Mouse (Mus musculus) lung, embryonic 15.5 days (tissue): ENCODE data around the gene Tcf12. TPM values are rescaled to one million over a fixed set of nuclear protein-coding genes. Genes with fewer than 3 reads are reported as not detected.
A peak's percentile ranks its signal among the peaks of the same experiment; 100 is the strongest.

Experiments used
- ATAC-seq: fragments of 200-750 bp; cut with Nextera tagmentation; 2 replicates; pipeline ENCODE4 v1.8.0; 2017; ENCODE audit warnings: moderate number of reproducible peaks, borderline replicate concordance; ENCODE audit not compliant: low FRiP score, low TSS enrichment; ENCODE audit errors: extremely low read depth
- H3K27ac ChIP-seq: fragments of 300-500 bp; sonication (generic); 2 replicates; pipeline ENCODE4 v1.5.1; 2015; ENCODE audit warnings: moderate library complexity, mild to moderate bottlenecking, inconsistent platforms
- H3K27me3 ChIP-seq: fragments of 300-500 bp; sonication (generic); 2 replicates; pipeline ENCODE4 v1.6.1; 2015; ENCODE audit warnings: inconsistent platforms
- H3K36me3 ChIP-seq: fragments of 300-500 bp; sonication (generic); 2 replicates; pipeline ENCODE4 v1.6.1; 2015; ENCODE audit warnings: inconsistent platforms
- H3K4me1 ChIP-seq: fragments of 300-500 bp; sonication (generic); 2 replicates; pipeline ENCODE4 v1.6.1; 2015; ENCODE audit warnings: inconsistent platforms
- H3K4me2 ChIP-seq: fragments of 300-500 bp; sonication (generic); 2 replicates; pipeline ENCODE4 v1.6.1; 2015; ENCODE audit warnings: inconsistent platforms, mild to moderate bottlenecking, moderate library complexity
- H3K4me3 ChIP-seq: fragments of 300-500 bp; sonication (generic); 2 replicates; pipeline ENCODE4 v1.5.1; 2015; ENCODE audit warnings: mild to moderate bottlenecking, inconsistent platforms
- H3K9ac ChIP-seq: fragments of 300-500 bp; sonication (generic); 2 replicates; pipeline ENCODE4 v1.6.1; 2015; ENCODE audit warnings: inconsistent platforms
- H3K9me3 ChIP-seq: fragments of 300-500 bp; sonication (generic); 2 replicates; pipeline ENCODE4 v1.6.1; 2016; ENCODE audit warnings: inconsistent platforms
- WGBS: fragments of 180-500 bp; shearing (Covaris S2); methylation state at CpG from one replicate; pipeline ENCODE4 v1.1.7; 2015; 5-methylcytosine and 5-hydroxymethylcytosine counted together
- polyA plus RNA-seq: library from polyadenylated mRNA; unstranded; fragments of >200 nt; fragmentation: Nextera tagmentation; extraction: Ambion mirVana; gene quantifications from 2 replicates; pipeline ENCODE4 v1.2.1, GENCODE M21; 2015

Tcf12 gene
- polyA plus RNA-seq = 75.8 and 78.0 TPM in 2 replicates

GRCm38 (mm10) chr9:72111622-72112550 is at the start of gene Tcf12:
Gene Tcf12, minus strand, starts transcription at chr9:72111871.
- peak; percentile 91 for ATAC-seq
- Histone ChIP-seq H3K36me3 (no peaks in the 10 kb centered on the region), H3K9ac (peak within 1 kb of the TSS; percentile 97), H3K4me2 (peak within 1 kb of the TSS; percentile 88), H3K4me3 (peak within 1 kb of the TSS; percentile 98), H3K9me3 (no peaks in the 10 kb centered on the region), H3K27me3 (no peaks in the 10 kb centered on the region), H3K4me1 (peaks cover 16% of the 10 kb centered on the region), H3K27ac (peak within 1 kb of the TSS; percentile 96)
- 1% methylated on average over 53 of the region's 88 CpGs for WGBS

- Histone ChIP-seq H3K9ac (no peak overlapping the region), H3K4me1 (no peaks in the 10 kb centered on the region), H3K4me3 (no peak overlapping the region), H3K27ac (no peak overlapping the region), H3K4me2 (no peak overlapping the region), H3K36me3 (no peaks in the 10 kb centered on the region), H3K27me3 (no peaks in the 10 kb centered on the region), H3K9me3 (no peaks in the 10 kb centered on the region)
- ATAC-seq = no peak
- WGBS = 71% methylated on average over 2 of the region's 2 CpGs
Measured at GRCm38 (mm10) chr9:72158392-72158791, 46.7 kb upstream of the Tcf12 start.

- H3K9me3 ChIP-seq = no peaks in the 10 kb centered on the region
- no peaks in the 10 kb centered on the region for H3K36me3 ChIP-seq
- H3K27me3 ChIP-seq = no peaks in the 10 kb centered on the region
- 53% methylated on average over 1 of the region's 1 CpGs for WGBS
- no peak overlapping the region for H3K4me3 ChIP-seq
- H3K4me1 ChIP-seq = no peaks in the 10 kb centered on the region
- ATAC-seq = no peak
- H3K27ac ChIP-seq = no peak overlapping the region
- H3K9ac ChIP-seq = no peak overlapping the region
- H3K4me2 ChIP-seq = no peak overlapping the region
Measured at GRCm38 (mm10) chr9:72157091-72157490, 45.4 kb upstream of the Tcf12 start.

- H3K9me3 ChIP-seq = no peaks in the 10 kb centered on the region
- 15% methylated on average over 21 of the region's 21 CpGs for WGBS
- ATAC-seq = no peak
- H3K27me3 ChIP-seq = no peaks in the 10 kb centered on the region
- H3K4me3 ChIP-seq = peak overlapping the region; percentile 23
- H3K27ac ChIP-seq = no peak overlapping the region
- peak overlapping the region; percentile 58 for H3K4me2 ChIP-seq
- H3K9ac ChIP-seq = no peak overlapping the region
- H3K4me1 ChIP-seq = no peaks in the 10 kb centered on the region
- no peaks in the 10 kb centered on the region for H3K36me3 ChIP-seq
Measured at GRCm38 (mm10) chr9:72155250-72156138, 43.8 kb upstream of the Tcf12 start.

- no peaks in the 10 kb centered on the region for H3K4me1 ChIP-seq
- no peak for ATAC-seq
- no peak overlapping the region for H3K4me3 ChIP-seq
- no peaks in the 10 kb centered on the region for H3K36me3 ChIP-seq
- no peaks in the 10 kb centered on the region for H3K27me3 ChIP-seq
- H3K27ac ChIP-seq = no peak overlapping the region
- 46% methylated on average over 5 of the region's 5 CpGs for WGBS
- no peaks in the 10 kb centered on the region for H3K9me3 ChIP-seq
- no peak overlapping the region for H3K4me2 ChIP-seq
- no peak overlapping the region for H3K9ac ChIP-seq
Measured at GRCm38 (mm10) chr9:72144148-72144547, 32.5 kb upstream of the Tcf12 start.

GRCm38 (mm10) chr9:72137899-72138298 is 26.2 kb upstream of the Tcf12 start:
- Histone ChIP-seq H3K4me1 (0 out of 2 replicates have a peak, but pooled peaks cover 7% of the 10 kb centered on the region), H3K4me2 (no peak overlapping the region), H3K9me3 (no peaks in the 10 kb centered on the region), H3K27me3 (no peaks in the 10 kb centered on the region), H3K36me3 (no peaks in the 10 kb centered on the region), H3K4me3 (no peak overlapping the region), H3K27ac (no peak overlapping the region), H3K9ac (no peak overlapping the region)
- no peak for ATAC-seq

- no peak for ATAC-seq
- Histone ChIP-seq H3K9ac (peak overlapping the region; percentile 77), H3K4me1 (peaks cover 10% of the 10 kb centered on the region; the same call in 1 of the 2 replicates), H3K27me3 (no peaks in the 10 kb centered on the region), H3K4me2 (peak overlapping the region; percentile 91), H3K4me3 (peak overlapping the region; percentile 61), H3K36me3 (no peaks in the 10 kb centered on the region), H3K27ac (peak overlapping the region; percentile 97), H3K9me3 (no peaks in the 10 kb centered on the region)
- whole genome bisulfite sequencing = 31% methylated on average over 4 of the region's 4 CpGs
Measured at GRCm38 (mm10) chr9:72133772-72134245, 22.1 kb upstream of the Tcf12 start.

- Histone ChIP-seq H3K4me1 (peaks cover 10% of the 10 kb centered on the region; the same call in 1 of the 2 replicates), H3K27ac (peak overlapping the region; percentile 97), H3K4me3 (peak overlapping the region; percentile 61), H3K9ac (peak overlapping the region; percentile 77), H3K9me3 (no peaks in the 10 kb centered on the region), H3K36me3 (no peaks in the 10 kb centered on the region), H3K4me2 (peak overlapping the region; percentile 91), H3K27me3 (no peaks in the 10 kb centered on the region)
- ATAC-seq = peak; percentile 98
- 1% methylated on average over 56 of the region's 56 CpGs for WGBS
Measured at GRCm38 (mm10) chr9:72133089-72133771, 21.6 kb upstream of the Tcf12 start.

GRCm38 (mm10) chr9:72132728-72133088 is 21.0 kb upstream of the Tcf12 start:
- H3K9me3 ChIP-seq = no peaks in the 10 kb centered on the region
- WGBS = under 1% methylated on average over 29 of the region's 29 CpGs
- peak overlapping the region; percentile 97 for H3K27ac ChIP-seq
- no peak for ATAC-seq
- H3K4me2 ChIP-seq = peak overlapping the region; percentile 91
- H3K36me3 ChIP-seq = no peaks in the 10 kb centered on the region
- H3K4me3 ChIP-seq = peak overlapping the region; percentile 61
- H3K27me3 ChIP-seq = no peaks in the 10 kb centered on the region
- peak overlapping the region; percentile 77 for H3K9ac ChIP-seq
- peaks cover 10% of the 10 kb centered on the region; the same call in 1 of the 2 replicates for H3K4me1 ChIP-seq

- Histone ChIP-seq H3K4me2 (no peak overlapping the region), H3K4me3 (no peak overlapping the region), H3K27ac (no peak overlapping the region), H3K4me1 (peaks cover 10% of the 10 kb centered on the region; the same call in 1 of the 2 replicates), H3K9me3 (no peaks in the 10 kb centered on the region), H3K36me3 (no peaks in the 10 kb centered on the region), H3K27me3 (no peaks in the 10 kb centered on the region), H3K9ac (no peak overlapping the region)
- no peak for ATAC-seq
- WGBS = 80% methylated on average over 4 of the region's 4 CpGs
Measured at GRCm38 (mm10) chr9:72129884-72130283, 18.2 kb upstream of the Tcf12 start.

- 85% methylated on average over 1 of the region's 1 CpGs for WGBS
- H3K9me3 ChIP-seq = no peaks in the 10 kb centered on the region
- no peak overlapping the region for H3K27ac ChIP-seq
- no peak for ATAC-seq
- no peak overlapping the region for H3K4me2 ChIP-seq
- H3K27me3 ChIP-seq = no peaks in the 10 kb centered on the region
- H3K4me3 ChIP-seq = no peak overlapping the region
- H3K9ac ChIP-seq = no peak overlapping the region
- H3K36me3 ChIP-seq = no peaks in the 10 kb centered on the region
- H3K4me1 ChIP-seq = no peaks in the 10 kb centered on the region
Measured at GRCm38 (mm10) chr9:72125442-72125841, 13.8 kb upstream of the Tcf12 start.
